Mouse (Mus musculus) inflammation-experienced regulatory T-cells, adult 6 months (primary cell): ENCODE measurements around the gene Esrra. TPM values are rescaled to one million over a fixed set of nuclear protein-coding genes. Genes with fewer than 3 reads are reported as not detected.
"Not testable (repeated sequence)": the region's sequence is repeated elsewhere in the genome, so short reads cannot be mapped to it uniquely, and the experiment has no call there.

Experiments
- ATAC-seq: one replicate; pipeline ENCODE4 v1.8.0; 2017
- polyA plus RNA-seq, 3 experiments: library from polyadenylated mRNA; unstranded; fragments of 100-300 nt; shearing (Covaris generic); gene quantifications; one replicate each; pipeline ENCODE4 v1.2.1; 2017

Gene Esrra
- polyA plus RNA-seq, 3 experiments from 2014 or later = 2.3 to 4.4 (median 4.2) TPM

GRCm38 (mm10) chr19:6919876-6920740 is 1.5 kb downstream of the Esrra start:
- no peak for ATAC-seq

GRCm38 (mm10) chr19:6919431-6919830 is 2.2 kb downstream of the Esrra start:
- no peak for ATAC-seq

GRCm38 (mm10) chr19:6918321-6918720 is 3.3 kb downstream of the Esrra start:
- ATAC-seq = no peak

DNA sequence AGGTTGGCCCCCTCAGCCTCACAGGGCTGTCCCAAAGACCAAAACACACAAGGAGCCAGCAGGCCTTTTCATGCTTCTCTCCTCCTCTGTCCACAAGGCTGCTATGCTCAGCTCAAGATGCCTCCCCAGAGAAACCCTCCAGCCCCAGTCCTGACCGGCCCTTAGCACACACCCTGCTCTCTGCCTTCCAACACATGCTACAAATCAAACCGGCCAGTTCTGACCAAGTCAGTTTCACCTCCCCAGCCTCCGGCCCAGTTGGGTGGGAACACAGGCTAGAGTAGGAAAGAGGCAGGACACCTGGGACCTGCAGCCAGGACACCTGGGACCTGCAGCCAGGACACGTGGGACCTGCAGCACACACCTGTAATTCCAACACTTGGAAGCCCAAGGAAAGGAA is 5.1 kb downstream of the Esrra start:
- no peak for ATAC-seq

DNA sequence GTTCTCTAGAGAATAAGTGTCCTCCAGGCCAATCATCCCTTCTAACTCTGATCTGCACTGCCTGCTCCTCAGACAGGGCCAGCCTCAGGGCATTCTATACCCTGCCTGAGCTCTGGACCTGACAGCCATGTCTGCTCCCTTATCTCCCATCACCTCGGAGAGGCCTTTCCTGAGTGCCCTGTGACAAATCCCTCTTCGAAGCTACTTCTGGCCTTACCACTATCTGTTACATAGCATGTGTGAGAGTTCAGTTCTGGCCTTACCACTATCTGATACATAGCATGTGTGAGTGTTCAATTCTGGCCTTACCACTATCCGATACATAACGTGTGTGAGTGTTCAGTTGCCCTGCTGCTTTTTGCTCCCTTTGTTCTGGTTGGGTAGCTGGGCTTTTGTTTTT is 6.3 kb downstream of the Esrra start:
- ATAC-seq = no peak

- no peak for ATAC-seq
Observed at GRCm38 (mm10) chr19:6914540-6914939, 7.1 kb downstream of the Esrra start.

GRCm38 (mm10) chr19:6913991-6914390 is 7.6 kb downstream of the Esrra start:
- ATAC-seq = no peak

- no peak for ATAC-seq
Observed at GRCm38 (mm10) chr19:6913036-6913435, 8.6 kb downstream of the Esrra start.

DNA sequence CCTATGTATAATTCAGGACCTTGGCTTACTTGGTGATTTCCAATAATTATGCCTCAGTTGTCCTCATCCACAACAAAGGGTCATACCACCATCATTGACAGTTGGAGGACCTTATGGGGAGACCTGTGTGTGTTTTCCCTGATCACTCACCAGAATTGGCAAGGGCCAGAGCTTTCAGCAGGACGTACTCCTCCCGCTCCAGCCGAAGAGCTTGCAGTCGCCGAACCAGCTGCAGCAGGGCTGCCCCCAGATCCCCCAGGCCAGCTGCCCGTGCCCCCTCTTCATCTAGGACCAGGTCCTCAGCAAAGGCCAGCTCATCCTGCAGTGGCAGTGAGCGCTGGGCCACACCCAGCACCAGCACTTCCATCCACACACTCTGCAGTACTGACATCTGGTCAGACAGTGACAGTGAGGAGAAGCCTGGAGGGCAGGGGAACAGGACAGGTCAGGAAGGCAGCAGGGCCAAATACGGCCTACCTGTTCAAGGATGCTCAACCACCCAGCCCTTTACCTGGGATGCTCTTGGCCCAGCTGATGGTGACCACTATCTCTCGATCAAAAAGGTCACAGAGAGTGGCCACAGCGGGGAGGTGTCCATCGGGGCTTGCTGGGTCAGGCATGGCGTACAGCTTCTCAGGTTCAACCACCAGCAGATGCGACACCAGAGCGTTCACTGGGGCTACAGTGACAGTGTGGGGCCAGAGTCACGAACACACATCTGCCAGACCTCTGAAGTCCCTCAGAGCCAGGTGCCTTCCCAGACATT is 9.2 kb downstream of the Esrra start:
- no peak for ATAC-seq

DNA sequence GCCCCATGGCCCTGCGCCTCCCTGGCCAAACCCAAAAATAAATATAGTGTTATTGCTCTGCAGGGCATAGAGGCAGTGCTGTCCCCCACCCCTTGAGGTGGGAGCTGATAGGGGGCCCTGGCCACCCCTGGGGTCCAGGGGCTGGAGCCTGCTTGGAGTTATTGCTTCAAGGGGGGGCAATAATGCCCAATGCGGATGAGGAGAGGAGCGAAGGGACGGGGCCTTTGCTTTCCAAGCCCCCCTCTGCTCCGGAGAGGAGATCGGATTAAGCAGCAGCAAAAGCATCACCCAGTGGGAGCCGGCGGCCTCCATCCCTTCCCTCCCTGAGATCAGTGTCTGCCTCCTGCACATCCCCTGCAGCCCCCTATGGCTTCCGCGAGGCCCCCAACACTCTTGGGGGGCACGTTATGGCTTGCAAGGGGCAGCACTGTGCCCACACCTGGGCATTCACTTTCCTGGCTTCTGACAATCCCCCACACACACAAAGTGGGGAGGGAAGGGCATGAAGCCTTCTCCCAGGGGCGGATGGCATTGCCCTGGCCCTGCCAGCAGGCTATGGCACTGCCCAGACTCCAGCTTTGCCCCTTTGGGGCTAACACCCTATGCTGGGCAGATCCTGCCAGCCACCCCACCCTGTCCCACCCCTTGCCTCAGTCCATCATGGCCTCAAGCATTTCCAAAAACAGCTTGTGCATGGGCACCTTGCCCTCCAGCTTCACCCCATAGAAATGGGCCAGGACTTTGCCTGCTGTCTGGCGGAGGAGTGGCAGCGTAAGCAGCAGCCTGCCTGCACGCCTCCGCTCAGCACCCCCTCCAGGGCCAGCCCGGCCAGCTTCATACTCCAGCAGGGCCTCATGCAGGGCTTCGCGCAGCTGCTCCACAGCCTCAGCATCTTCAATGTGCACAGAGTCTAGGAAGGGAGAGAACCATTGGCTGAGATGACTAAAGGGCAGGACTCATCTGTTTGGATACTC is 10.2 kb downstream of the Esrra start:
- ATAC-seq = no peak

DNA sequence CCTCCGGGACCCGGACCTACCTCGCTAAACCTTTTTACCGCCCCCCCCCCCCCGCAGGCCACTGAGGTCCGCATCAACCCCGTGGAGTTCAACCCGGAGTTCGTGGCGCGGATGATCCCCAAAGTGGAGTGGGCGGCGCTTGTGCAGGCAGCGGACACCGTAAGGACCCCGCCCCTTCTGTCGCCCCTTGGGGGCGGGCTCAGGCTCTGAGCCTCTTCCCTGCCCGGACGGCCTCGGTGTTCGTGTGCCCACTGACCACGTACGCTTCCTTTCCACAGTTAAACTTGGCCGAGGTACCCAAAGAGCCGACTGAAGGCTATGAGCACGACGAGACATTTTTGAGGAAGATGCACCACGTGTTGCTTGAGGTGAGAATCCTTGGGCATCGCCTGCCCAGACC is 11.3 kb downstream of the Esrra start:
- ATAC-seq = not testable (repeated sequence)

DNA sequence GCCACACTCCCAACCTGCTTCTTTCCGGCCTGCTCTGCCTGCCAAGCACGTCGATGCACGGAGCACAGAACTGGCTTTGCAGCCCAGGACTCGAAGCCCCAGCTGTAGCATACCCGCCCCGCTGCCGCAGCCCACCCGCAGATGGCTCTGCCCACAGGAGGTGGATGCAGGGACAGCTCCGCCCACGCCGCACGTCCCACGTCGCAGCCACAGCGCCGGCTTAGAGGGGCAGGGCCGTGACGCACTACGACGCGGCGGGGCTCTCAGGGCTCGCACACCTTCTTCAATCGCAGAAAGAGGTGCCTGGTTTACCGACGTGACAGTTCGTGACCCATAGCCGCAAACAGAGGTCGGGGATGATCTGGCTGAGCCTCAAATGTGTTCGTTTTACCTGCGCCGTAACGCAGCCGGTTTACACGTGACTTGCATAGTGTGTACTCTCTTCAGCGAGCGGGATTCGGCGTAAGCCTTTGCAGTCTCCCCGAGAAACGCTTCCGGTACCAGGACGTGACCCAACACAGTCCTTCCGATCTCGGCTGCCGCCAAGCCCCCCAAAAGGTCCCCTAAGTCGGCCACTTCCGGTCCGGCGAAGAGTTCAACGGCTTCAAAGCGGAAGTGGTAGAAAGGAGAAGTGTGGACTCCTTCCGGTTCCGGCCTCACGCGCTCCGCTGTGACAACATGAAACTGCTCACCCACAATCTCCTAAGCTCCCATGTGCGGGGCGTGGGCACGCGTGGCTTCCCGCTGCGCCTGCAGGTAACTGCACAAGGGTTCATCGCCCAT is 11.9 kb downstream of the Esrra start, which contains the start of the genes Trmt112 and Prdx5:
Gene Trmt112, plus strand, starts transcription at position 192 of the 783 bp plus-strand sequence.
Gene Prdx5, minus strand, starts transcription at position 600 of the 783 bp plus-strand sequence.
- peak; percentile 87 for ATAC-seq

GRCm38 (mm10) chr19:6909021-6909420 is 12.6 kb downstream of the Esrra start:
- ATAC-seq = no peak

- no peak for ATAC-seq
Observed at GRCm38 (mm10) chr19:6907811-6908540, 13.6 kb downstream of the Esrra start.

DNA sequence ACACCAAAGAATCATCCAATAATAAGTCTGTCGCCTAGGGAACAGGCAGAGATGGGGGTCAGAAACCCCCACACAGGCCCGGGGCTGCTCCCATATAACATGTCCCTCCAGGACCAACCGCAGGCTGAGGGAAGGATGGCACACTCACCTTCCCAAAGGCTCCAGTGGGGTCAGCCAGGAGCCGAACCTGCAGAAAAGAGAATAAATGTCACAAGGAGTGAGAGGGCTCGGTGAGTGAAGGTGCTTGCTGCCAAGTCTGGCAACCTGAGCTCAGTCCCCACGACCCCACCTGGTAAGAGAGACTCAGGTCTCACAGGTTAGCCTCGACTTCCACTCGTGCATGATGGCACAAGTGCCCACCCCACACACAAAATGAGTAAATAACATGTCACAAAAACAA is 14.5 kb downstream of the Esrra start:
- ATAC-seq = no peak

GRCm38 (mm10) chr19:6906199-6906598 is 15.4 kb downstream of the Esrra start:
- no peak for ATAC-seq

GRCm38 (mm10) chr19:6905498-6906159 is 16.0 kb downstream of the Esrra start:
- no peak for ATAC-seq

- ATAC-seq = no peak
Observed at GRCm38 (mm10) chr19:6904846-6905245, 16.8 kb downstream of the Esrra start.

GRCm38 (mm10) chr19:6903031-6903430 is 18.6 kb downstream of the Esrra start:
- ATAC-seq = no peak

DNA sequence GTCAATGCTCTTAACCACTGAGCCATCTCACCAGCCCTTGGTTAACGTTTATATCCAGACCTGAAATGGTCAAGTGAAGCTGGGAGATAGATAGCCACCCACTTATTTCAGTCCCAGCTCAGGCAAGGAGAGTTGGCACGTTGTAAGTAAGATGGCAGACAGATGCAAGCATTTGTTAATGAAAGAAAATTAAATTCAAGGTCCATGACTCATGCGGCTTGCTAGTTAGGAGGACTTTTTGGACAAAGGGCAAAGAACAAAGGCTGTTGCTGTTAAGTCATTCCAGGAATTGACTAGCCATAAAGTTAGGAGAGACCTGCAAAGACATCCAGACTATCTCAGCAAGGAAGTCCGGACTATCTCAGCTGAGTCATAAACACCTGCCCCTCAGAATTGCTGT is 22.0 kb downstream of the Esrra start:
- no peak for ATAC-seq
